Mouse (Mus musculus): ENCODE measurements around the gene Ythdf2. TPM values are rescaled to one million over a fixed set of nuclear protein-coding genes. Genes with fewer than 3 reads are reported as not detected.
A peak's percentile ranks its signal among the peaks of the same experiment; 100 is the strongest.

Gene Ythdf2
- polyA plus RNA-seq, 1 experiment from 2014 or later, result 26.9 TPM

GRCm38 (mm10) chr4:132214847-132215246 lies 2.7 kb upstream of the Ythdf2 start:
- ATAC-seq, result no peak
- peak overlapping the region; percentile 49 for H3K4me2 ChIP-seq (ENCODE audit: low read depth, low read length)
- DNase-seq, result no peak
- no peaks in the 10 kb centered on the region for H3K9me3 ChIP-seq (ENCODE audit: low read length)
- TF ChIP-seq CTCF (IDR thresholded peaks at IDR 0.05; ENCODE audit: low read depth) (no peak), EP300 (IDR thresholded peaks at IDR 0.05; ENCODE audit: low read depth) (0 out of 2 replicates have a peak, but pooled peaks have one; percentile 36)
- no peaks in the 10 kb centered on the region for H3K27me3 ChIP-seq (ENCODE audit: insufficient read depth, low read length)
- no peaks in the 10 kb centered on the region for H3K36me3 ChIP-seq (replicated peaks; ENCODE audit: insufficient read depth, low read length)
- 22% methylated on average over 4 of the region's 4 CpGs for WGBS (ENCODE audit: insufficient replicate concordance)
- peak overlapping the region; percentile 4; the same call in 1 of the 2 replicates for H3K9ac ChIP-seq (replicated peaks)
- peaks cover 38% of the 10 kb centered on the region for H3K4me1 ChIP-seq (ENCODE audit: insufficient read depth)
- H3K4me3 ChIP-seq (ENCODE audit: low read depth, low read length), result no peak overlapping the region
- peak overlapping the region; percentile 74 for H3K27ac ChIP-seq (ENCODE audit: low read depth)

GRCm38 (mm10) chr4:132211091-132211942 lies 786 bp downstream of the Ythdf2 start:
- H3K9me3 ChIP-seq (ENCODE audit: low read length), result no peaks in the 10 kb centered on the region
- H3K27ac ChIP-seq (ENCODE audit: low read depth), result peak overlapping the region; percentile 98
- TF ChIP-seq EP300 (IDR thresholded peaks at IDR 0.05; ENCODE audit: low read depth) (no peak), CTCF (IDR thresholded peaks at IDR 0.05; ENCODE audit: low read depth) (no peak)
- peaks cover 23% of the 10 kb centered on the region for H3K36me3 ChIP-seq (replicated peaks; ENCODE audit: insufficient read depth, low read length)
- peaks cover 44% of the 10 kb centered on the region for H3K4me1 ChIP-seq (ENCODE audit: insufficient read depth)
- WGBS (ENCODE audit: insufficient replicate concordance), result under 1% methylated on average over 77 of the region's 89 CpGs
- H3K4me3 ChIP-seq (ENCODE audit: low read depth, low read length), result peak overlapping the region; percentile 100
- peak overlapping the region; percentile 100 for H3K9ac ChIP-seq (replicated peaks)
- peak; percentile 57 for DNase-seq
- peak; percentile 69 for ATAC-seq
- peak overlapping the region; percentile 90 for H3K4me2 ChIP-seq (ENCODE audit: low read depth, low read length)
- H3K27me3 ChIP-seq (ENCODE audit: insufficient read depth, low read length), result no peaks in the 10 kb centered on the region

- H3K4me2 ChIP-seq (ENCODE audit: low read depth, low read length), result peak overlapping the region; percentile 90
- peak overlapping the region; percentile 100 for H3K9ac ChIP-seq (replicated peaks)
- 24% methylated on average over 2 of the region's 2 CpGs for WGBS (ENCODE audit: insufficient replicate concordance)
- DNase-seq (no peak), ATAC-seq (no peak)
- peaks cover 44% of the 10 kb centered on the region for H3K4me1 ChIP-seq (ENCODE audit: insufficient read depth)
- TF ChIP-seq EP300 (IDR thresholded peaks at IDR 0.05; ENCODE audit: low read depth), result no peak
- no peak for TF ChIP-seq CTCF (IDR thresholded peaks at IDR 0.05; ENCODE audit: low read depth)
- peak overlapping the region; percentile 100 for H3K4me3 ChIP-seq (ENCODE audit: low read depth, low read length)
- no peaks in the 10 kb centered on the region for H3K27me3 ChIP-seq (ENCODE audit: insufficient read depth, low read length)
- no peaks in the 10 kb centered on the region for H3K9me3 ChIP-seq (ENCODE audit: low read length)
- peaks cover 33% of the 10 kb centered on the region for H3K36me3 ChIP-seq (replicated peaks; ENCODE audit: insufficient read depth, low read length)
- peak overlapping the region; percentile 98; the same call in 1 of the 2 replicates for H3K27ac ChIP-seq (ENCODE audit: low read depth)
Observed at GRCm38 (mm10) chr4:132210325-132210724, 1.8 kb downstream of the Ythdf2 start.

GRCm38 (mm10) chr4:132209299-132209698 lies 2.8 kb downstream of the Ythdf2 start:
- WGBS (ENCODE audit: insufficient replicate concordance), result 80% methylated on average over 2 of the region's 2 CpGs
- Histone ChIP-seq H3K9ac (replicated peaks) (0 out of 2 replicates have a peak overlapping the region, but pooled peaks have one; percentile 13), H3K4me1 (ENCODE audit: insufficient read depth) (peaks cover 34% of the 10 kb centered on the region), H3K9me3 (ENCODE audit: low read length) (no peaks in the 10 kb centered on the region), H3K27me3 (ENCODE audit: insufficient read depth, low read length) (no peaks in the 10 kb centered on the region), H3K4me2 (ENCODE audit: low read depth, low read length) (0 out of 2 replicates have a peak overlapping the region, but pooled peaks have one; percentile 15), H3K4me3 (ENCODE audit: low read depth, low read length) (no peak overlapping the region), H3K27ac (ENCODE audit: low read depth) (no peak overlapping the region), H3K36me3 (replicated peaks; ENCODE audit: insufficient read depth, low read length) (peaks cover 40% of the 10 kb centered on the region)
- DNase-seq, result no peak
- TF ChIP-seq EP300 (IDR thresholded peaks at IDR 0.05; ENCODE audit: low read depth) (no peak), CTCF (IDR thresholded peaks at IDR 0.05; ENCODE audit: low read depth) (no peak)
- ATAC-seq, result no peak

DNA sequence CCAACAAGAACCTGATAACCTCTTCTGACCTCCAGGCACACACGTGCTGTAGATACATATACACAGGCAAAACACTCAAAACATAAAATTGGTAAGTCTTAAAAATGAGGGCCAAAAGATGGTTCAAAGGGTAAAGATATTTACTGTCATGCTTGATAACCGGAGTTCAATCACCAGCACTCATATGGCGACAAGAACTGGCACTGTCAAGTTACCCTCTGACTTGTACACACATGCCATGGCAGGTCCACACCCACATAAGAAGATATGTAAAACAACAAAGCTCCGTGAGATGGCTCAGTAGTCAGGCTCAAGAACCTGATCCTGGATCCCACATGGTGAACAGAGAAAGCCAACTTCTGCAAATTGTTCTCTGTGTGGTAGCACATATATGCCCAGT lies 4.8 kb downstream of the Ythdf2 start:
- no peaks in the 10 kb centered on the region for H3K27me3 ChIP-seq (ENCODE audit: insufficient read depth, low read length)
- 61% methylated on average over 4 of the region's 4 CpGs for WGBS (ENCODE audit: insufficient replicate concordance)
- H3K4me3 ChIP-seq (ENCODE audit: low read depth, low read length), result no peak overlapping the region
- TF ChIP-seq EP300 (IDR thresholded peaks at IDR 0.05; ENCODE audit: low read depth) (no peak), CTCF (IDR thresholded peaks at IDR 0.05; ENCODE audit: low read depth) (no peak)
- no peaks in the 10 kb centered on the region for H3K9me3 ChIP-seq (ENCODE audit: low read length)
- no peak overlapping the region for H3K4me2 ChIP-seq (ENCODE audit: low read depth, low read length)
- DNase-seq (no peak), ATAC-seq (no peak)
- H3K9ac ChIP-seq (replicated peaks), result no peak overlapping the region
- H3K27ac ChIP-seq (ENCODE audit: low read depth), result no peak overlapping the region
- peaks cover 54% of the 10 kb centered on the region for H3K36me3 ChIP-seq (replicated peaks; ENCODE audit: insufficient read depth, low read length)
- peaks cover 24% of the 10 kb centered on the region for H3K4me1 ChIP-seq (ENCODE audit: insufficient read depth)

DNA sequence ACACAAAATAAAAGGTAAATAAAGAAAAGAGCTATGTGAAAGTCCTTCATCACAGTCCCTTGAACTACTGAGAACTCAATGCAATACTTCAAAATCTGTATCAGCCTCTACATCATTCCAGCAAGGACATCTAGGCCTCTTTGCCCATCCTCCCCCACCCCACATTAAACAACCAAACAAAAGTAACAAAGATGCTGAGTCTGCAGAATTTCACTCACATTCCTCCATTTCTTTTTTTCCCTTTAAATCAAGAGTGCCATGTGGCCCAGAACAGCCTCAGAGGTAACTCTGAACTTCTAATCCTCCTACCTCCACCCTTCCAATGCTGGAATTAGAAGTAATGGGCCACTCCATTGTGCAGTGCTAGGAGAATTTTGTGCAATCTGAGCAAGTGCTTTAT lies 13.3 kb downstream of the Ythdf2 start:
- peaks cover 20% of the 10 kb centered on the region for H3K36me3 ChIP-seq (replicated peaks; ENCODE audit: insufficient read depth, low read length)
- H3K4me2 ChIP-seq (ENCODE audit: low read depth, low read length), result no peak overlapping the region
- DNase-seq (no peak), ATAC-seq (no peak)
- H3K27ac ChIP-seq (ENCODE audit: low read depth), result peak overlapping the region; percentile 41
- H3K4me1 ChIP-seq (ENCODE audit: insufficient read depth), result peaks cover 30% of the 10 kb centered on the region
- H3K9me3 ChIP-seq (ENCODE audit: low read length), result no peaks in the 10 kb centered on the region
- no peak overlapping the region for H3K4me3 ChIP-seq (ENCODE audit: low read depth, low read length)
- TF ChIP-seq CTCF (IDR thresholded peaks at IDR 0.05; ENCODE audit: low read depth) (no peak), EP300 (IDR thresholded peaks at IDR 0.05; ENCODE audit: low read depth) (no peak)
- H3K27me3 ChIP-seq (ENCODE audit: insufficient read depth, low read length), result no peaks in the 10 kb centered on the region
- H3K9ac ChIP-seq (replicated peaks), result no peak overlapping the region

Measured in liver, postnatal 0 days (tissue).